Mouse (Mus musculus) brain, embryonic 14.5 days (tissue): Measurements from ENCODE around the gene Moap1.

Experiments
- CTCF ChIP-seq: fragments of 200-500 bp; IDR thresholded peaks from 2 replicates; pipeline ENCODE4 v1.5.1; 2012; ENCODE audit warnings: inconsistent platforms, mild to moderate bottlenecking, moderate library complexity, borderline replicate concordance; ENCODE audit not compliant: insufficient read depth, insufficient read length; ENCODE audit errors: extremely low read depth
- POLR2A ChIP-seq: fragments of 200-500 bp; IDR thresholded peaks from 2 replicates; pipeline ENCODE4 v1.6.1; 2012; ENCODE audit warnings: mild to moderate bottlenecking, inconsistent platforms, borderline replicate concordance; ENCODE audit not compliant: poor library complexity, insufficient read depth, insufficient read length, severe bottlenecking; ENCODE audit errors: extremely low read depth

DNA sequence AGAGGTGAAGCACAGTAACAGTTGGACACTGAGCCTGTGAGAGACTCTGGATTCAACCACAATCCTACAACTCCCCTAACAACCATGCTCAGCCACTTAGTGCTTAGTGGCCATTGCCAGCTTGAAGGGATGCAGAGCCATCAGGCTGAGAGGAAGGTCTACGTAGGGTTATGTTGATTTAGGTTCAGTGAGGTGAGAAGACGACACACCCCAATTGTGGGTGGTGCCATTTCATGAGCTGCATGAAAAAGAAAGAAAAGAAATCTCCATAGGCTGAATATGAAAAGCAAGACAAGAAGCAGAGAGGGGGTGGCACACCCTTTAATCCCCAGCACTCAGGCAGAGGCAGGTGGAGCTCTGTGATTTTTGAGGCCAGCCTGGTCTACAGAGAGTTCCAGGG, 29.3 kb downstream of the Moap1 start:
- TF ChIP-seq POLR2A, result no peak
- no peak for TF ChIP-seq CTCF
